Mouse (Mus musculus): ENCODE results near the gene Cpn1. TPM values are rescaled to one million over a fixed set of nuclear protein-coding genes. Genes with fewer than 3 reads are reported as not detected.

Gene Cpn1
- polyA plus RNA-seq, 1 experiment from 2014 or later = not detected

DNA sequence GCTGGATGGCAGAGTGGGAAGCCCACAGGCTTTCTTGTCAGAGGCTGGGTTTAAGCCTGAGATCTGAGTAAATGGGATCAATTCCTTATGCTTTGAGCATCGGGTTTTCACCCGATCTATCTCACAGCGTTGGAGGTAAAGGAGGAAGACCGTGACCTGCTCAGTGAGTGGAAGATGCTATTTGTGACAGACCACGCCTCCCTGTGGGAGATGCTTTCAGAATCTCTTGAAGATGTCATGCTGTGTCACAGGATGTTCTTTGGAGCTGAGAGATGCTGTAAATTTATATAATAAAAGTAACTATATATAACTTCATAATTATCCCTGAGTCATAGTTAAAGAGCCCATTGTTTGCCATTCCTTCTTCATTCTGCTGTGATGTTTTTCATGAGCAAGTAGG lies 14.4 kb upstream of the Cpn1 start:
- H3K36me3 ChIP-seq (replicated peaks; ENCODE audit: control insufficient read depth, insufficient read depth, low read depth, low read length) = no peaks in the 10 kb centered on the region
- no peaks in the 10 kb centered on the region for H3K9me3 ChIP-seq (replicated peaks; ENCODE audit: control insufficient read depth, low read length)
- no peak overlapping the region for H3K4me3 ChIP-seq (ENCODE audit: low read depth, low read length)
- H3K4me1 ChIP-seq (ENCODE audit: control insufficient read depth, insufficient read depth, low read length) = no peaks in the 10 kb centered on the region
- H3K27me3 ChIP-seq (ENCODE audit: control insufficient read depth, insufficient read depth, low read length) = no peaks in the 10 kb centered on the region
- H3K9ac ChIP-seq (replicated peaks; ENCODE audit: low read length) = no peak overlapping the region
- no peak overlapping the region for H3K4me2 ChIP-seq (ENCODE audit: low read depth, low read length)
- no peak for ATAC-seq (replicated peaks; ENCODE audit: insufficient number of reproducible peaks, low FRiP score, low TSS enrichment, low read depth)
- 74% methylated on average over 5 of the region's 5 CpGs for WGBS
- no peak overlapping the region for H3K27ac ChIP-seq (replicated peaks; ENCODE audit: low read depth, low read length)
- no peak for DNase-seq (ENCODE audit: low spot score)

DNA sequence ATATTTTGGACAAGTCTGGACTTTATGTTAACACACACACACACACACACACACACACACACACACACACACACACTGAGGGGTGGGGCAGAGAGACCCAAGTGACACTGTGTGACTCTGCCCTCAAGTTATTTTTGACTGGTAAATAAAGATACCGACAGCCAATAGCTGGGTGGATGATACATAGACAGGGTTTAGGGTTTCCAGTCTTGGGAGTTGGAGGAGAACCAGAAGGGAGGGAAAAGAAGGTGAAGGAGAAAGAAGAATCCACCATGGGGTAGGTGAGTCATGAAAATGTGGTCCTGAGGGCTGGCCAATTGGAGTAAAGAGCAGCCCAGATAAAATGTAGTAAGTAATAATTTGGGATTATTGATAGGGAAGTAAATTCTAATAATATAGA lies 13.7 kb upstream of the Cpn1 start:
- DNase-seq (ENCODE audit: low spot score) = no peak
- no peak overlapping the region for H3K9ac ChIP-seq (replicated peaks; ENCODE audit: low read length)
- no peak for ATAC-seq (replicated peaks; ENCODE audit: insufficient number of reproducible peaks, low FRiP score, low TSS enrichment, low read depth)
- no peaks in the 10 kb centered on the region for H3K9me3 ChIP-seq (replicated peaks; ENCODE audit: control insufficient read depth, low read length)
- H3K4me1 ChIP-seq (ENCODE audit: control insufficient read depth, insufficient read depth, low read length) = no peaks in the 10 kb centered on the region
- WGBS = 82% methylated on average over 1 of the region's 1 CpGs
- H3K4me3 ChIP-seq (ENCODE audit: low read depth, low read length) = no peak overlapping the region
- H3K36me3 ChIP-seq (replicated peaks; ENCODE audit: control insufficient read depth, insufficient read depth, low read depth, low read length) = no peaks in the 10 kb centered on the region
- H3K27ac ChIP-seq (replicated peaks; ENCODE audit: low read depth, low read length) = no peak overlapping the region
- no peak overlapping the region for H3K4me2 ChIP-seq (ENCODE audit: low read depth, low read length)
- no peaks in the 10 kb centered on the region for H3K27me3 ChIP-seq (ENCODE audit: control insufficient read depth, insufficient read depth, low read length)

DNA sequence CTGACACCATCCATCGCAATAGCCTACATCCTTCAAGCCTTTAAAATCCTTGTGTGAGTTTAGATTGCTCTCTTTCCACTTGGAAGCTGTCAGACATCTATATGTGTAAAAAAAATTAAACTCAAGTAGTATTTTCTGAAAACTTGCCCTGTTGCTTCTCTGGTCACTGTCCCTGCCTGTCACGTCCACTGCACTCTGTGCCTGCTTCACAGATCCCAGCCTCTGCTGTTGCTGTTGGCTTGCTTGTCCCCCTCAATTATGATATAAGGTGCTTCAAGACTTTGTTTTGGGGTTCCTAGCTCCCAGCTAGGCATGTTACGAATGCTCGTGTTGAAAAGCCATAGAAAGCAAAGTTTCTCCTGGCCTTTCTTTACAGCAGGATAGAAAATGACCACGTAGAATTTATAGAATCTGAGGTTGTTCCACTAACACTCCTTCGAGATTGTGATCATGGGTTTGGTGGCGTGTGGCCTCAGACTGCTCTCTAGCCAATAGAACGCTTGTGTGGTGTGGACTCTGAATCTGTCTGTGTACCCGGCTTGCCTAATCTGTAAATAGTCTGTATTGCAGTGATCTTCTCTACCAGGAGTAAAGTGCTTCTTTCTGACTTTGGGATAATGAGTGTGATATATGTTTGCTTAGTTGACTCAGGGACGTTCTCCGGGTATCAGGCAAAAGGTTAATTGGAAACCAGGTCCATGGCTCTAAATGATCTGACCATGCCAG lies 12.6 kb upstream of the Cpn1 start:
- Histone ChIP-seq H3K27ac (replicated peaks; ENCODE audit: low read depth, low read length) (no peak overlapping the region), H3K9me3 (replicated peaks; ENCODE audit: control insufficient read depth, low read length) (no peaks in the 10 kb centered on the region), H3K4me2 (ENCODE audit: low read depth, low read length) (no peak overlapping the region), H3K27me3 (ENCODE audit: control insufficient read depth, insufficient read depth, low read length) (no peaks in the 10 kb centered on the region), H3K9ac (replicated peaks; ENCODE audit: low read length) (no peak overlapping the region), H3K36me3 (replicated peaks; ENCODE audit: control insufficient read depth, insufficient read depth, low read depth, low read length) (no peaks in the 10 kb centered on the region), H3K4me1 (ENCODE audit: control insufficient read depth, insufficient read depth, low read length) (no peaks in the 10 kb centered on the region), H3K4me3 (ENCODE audit: low read depth, low read length) (no peak overlapping the region)
- ATAC-seq (replicated peaks; ENCODE audit: insufficient number of reproducible peaks, low FRiP score, low TSS enrichment, low read depth) (no peak), DNase-seq (ENCODE audit: low spot score) (no peak)
- 87% methylated on average over 11 of the region's 11 CpGs for whole genome bisulfite sequencing

DNA sequence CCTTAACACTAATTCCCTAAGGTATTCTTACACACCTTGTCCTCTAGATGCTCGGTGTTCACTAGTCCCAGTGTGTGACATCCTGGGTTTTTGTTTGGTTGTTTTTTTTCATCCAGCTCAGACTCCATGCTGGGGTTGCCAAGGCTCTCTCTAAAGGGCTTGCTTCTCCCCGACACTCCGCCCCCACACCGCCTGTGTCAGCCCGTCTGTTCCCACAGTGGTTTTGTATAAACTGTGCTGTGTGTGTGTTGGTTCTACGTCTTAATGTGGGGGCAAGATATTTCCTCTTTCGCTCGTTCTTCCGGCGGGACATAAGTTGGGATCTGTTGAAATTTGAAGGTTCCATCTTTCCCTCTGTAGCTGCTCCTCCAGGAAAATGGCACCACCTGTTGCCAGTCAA lies 11.7 kb upstream of the Cpn1 start:
- Histone ChIP-seq H3K36me3 (replicated peaks; ENCODE audit: control insufficient read depth, insufficient read depth, low read depth, low read length) (no peaks in the 10 kb centered on the region), H3K27me3 (ENCODE audit: control insufficient read depth, insufficient read depth, low read length) (no peaks in the 10 kb centered on the region), H3K9me3 (replicated peaks; ENCODE audit: control insufficient read depth, low read length) (no peaks in the 10 kb centered on the region), H3K4me1 (ENCODE audit: control insufficient read depth, insufficient read depth, low read length) (no peaks in the 10 kb centered on the region), H3K4me3 (ENCODE audit: low read depth, low read length) (no peak overlapping the region), H3K4me2 (ENCODE audit: low read depth, low read length) (no peak overlapping the region), H3K27ac (replicated peaks; ENCODE audit: low read depth, low read length) (no peak overlapping the region), H3K9ac (replicated peaks; ENCODE audit: low read length) (no peak overlapping the region)
- DNase-seq (ENCODE audit: low spot score) (no peak), ATAC-seq (replicated peaks; ENCODE audit: insufficient number of reproducible peaks, low FRiP score, low TSS enrichment, low read depth) (no peak)
- WGBS = 81% methylated on average over 10 of the region's 10 CpGs

DNA sequence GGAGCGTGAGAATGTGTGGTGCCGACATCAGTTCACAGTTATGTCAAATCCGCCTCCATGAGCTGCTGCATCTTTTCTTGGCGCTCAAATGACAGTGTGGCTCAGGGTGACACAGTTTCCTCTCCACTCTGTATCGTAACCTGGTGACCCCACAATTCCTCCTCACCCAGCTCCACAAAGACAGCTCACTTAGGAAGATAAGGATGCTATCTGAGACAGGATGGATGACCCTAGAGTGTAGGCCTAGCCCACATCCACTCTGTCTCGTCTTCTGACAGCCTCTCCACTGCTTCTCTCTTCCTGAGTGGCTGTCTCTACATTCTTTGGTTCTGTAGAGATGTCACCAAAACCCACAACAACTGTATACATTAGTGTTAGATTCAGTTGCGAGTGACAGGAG lies 9.1 kb upstream of the Cpn1 start:
- ATAC-seq (replicated peaks; ENCODE audit: insufficient number of reproducible peaks, low FRiP score, low TSS enrichment, low read depth) (no peak), DNase-seq (ENCODE audit: low spot score) (no peak)
- Histone ChIP-seq H3K27ac (replicated peaks; ENCODE audit: low read depth, low read length) (no peak overlapping the region), H3K4me1 (ENCODE audit: control insufficient read depth, insufficient read depth, low read length) (no peaks in the 10 kb centered on the region), H3K9me3 (replicated peaks; ENCODE audit: control insufficient read depth, low read length) (no peaks in the 10 kb centered on the region), H3K36me3 (replicated peaks; ENCODE audit: control insufficient read depth, insufficient read depth, low read depth, low read length) (no peaks in the 10 kb centered on the region), H3K4me3 (ENCODE audit: low read depth, low read length) (no peak overlapping the region), H3K4me2 (ENCODE audit: low read depth, low read length) (no peak overlapping the region), H3K27me3 (ENCODE audit: control insufficient read depth, insufficient read depth, low read length) (no peaks in the 10 kb centered on the region), H3K9ac (replicated peaks; ENCODE audit: low read length) (no peak overlapping the region)
- 82% methylated on average over 7 of the region's 7 CpGs for WGBS

DNA sequence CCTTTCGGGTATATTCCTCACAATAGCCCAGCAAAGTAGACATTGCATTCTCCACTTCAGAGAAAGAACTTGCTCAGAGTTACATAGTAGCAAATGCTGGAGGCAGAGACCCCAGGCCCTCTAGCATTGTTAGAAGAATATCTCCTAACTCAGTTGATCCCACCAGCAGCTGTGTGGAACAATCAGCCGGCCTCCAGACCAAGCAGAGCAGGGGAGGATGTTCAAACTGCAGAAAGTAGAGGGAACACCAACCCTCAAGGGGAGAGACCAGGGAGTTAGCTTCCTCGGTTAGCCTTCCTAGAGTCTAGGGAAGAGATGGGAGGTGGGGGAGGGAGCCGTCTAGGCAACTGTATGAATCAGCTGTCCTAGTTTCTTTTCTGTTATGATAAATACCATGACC lies 6.1 kb upstream of the Cpn1 start:
- no peak for ATAC-seq (replicated peaks; ENCODE audit: insufficient number of reproducible peaks, low FRiP score, low TSS enrichment, low read depth)
- Histone ChIP-seq H3K9ac (replicated peaks; ENCODE audit: low read length) (no peak overlapping the region), H3K27ac (replicated peaks; ENCODE audit: low read depth, low read length) (no peak overlapping the region), H3K4me3 (ENCODE audit: low read depth, low read length) (no peak overlapping the region), H3K36me3 (replicated peaks; ENCODE audit: control insufficient read depth, insufficient read depth, low read depth, low read length) (no peaks in the 10 kb centered on the region), H3K9me3 (replicated peaks; ENCODE audit: control insufficient read depth, low read length) (no peaks in the 10 kb centered on the region), H3K4me2 (ENCODE audit: low read depth, low read length) (no peak overlapping the region), H3K4me1 (ENCODE audit: control insufficient read depth, insufficient read depth, low read length) (no peaks in the 10 kb centered on the region), H3K27me3 (ENCODE audit: control insufficient read depth, insufficient read depth, low read length) (no peaks in the 10 kb centered on the region)
- no peak for DNase-seq (ENCODE audit: low spot score)
- 68% methylated on average over 4 of the region's 4 CpGs for WGBS

DNA sequence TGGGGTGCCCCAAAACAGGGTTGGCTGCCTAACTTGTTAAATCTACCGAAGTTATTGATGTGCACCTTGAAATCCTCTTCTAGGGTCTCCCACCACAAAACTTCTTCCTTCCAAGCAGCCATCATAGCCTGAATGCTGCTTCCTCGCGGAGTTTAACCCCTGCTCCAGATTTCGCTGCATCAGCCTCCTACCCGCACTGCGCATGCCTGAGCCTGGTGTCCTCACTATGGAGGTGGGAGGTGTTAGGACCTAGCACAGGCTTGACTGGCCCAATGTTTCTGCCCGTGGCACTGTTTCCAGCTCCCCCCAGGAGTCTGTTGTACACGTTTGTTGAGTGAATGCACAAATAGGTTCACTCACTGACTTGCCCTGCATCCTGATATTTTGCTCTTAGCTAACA lies 4.0 kb upstream of the Cpn1 start:
- H3K27ac ChIP-seq (replicated peaks; ENCODE audit: low read depth, low read length) = no peak overlapping the region
- 79% methylated on average over 8 of the region's 8 CpGs for WGBS
- no peak overlapping the region for H3K4me3 ChIP-seq (ENCODE audit: low read depth, low read length)
- DNase-seq (ENCODE audit: low spot score) = no peak
- no peaks in the 10 kb centered on the region for H3K9me3 ChIP-seq (replicated peaks; ENCODE audit: control insufficient read depth, low read length)
- ATAC-seq (replicated peaks; ENCODE audit: insufficient number of reproducible peaks, low FRiP score, low TSS enrichment, low read depth) = no peak
- no peaks in the 10 kb centered on the region for H3K36me3 ChIP-seq (replicated peaks; ENCODE audit: control insufficient read depth, insufficient read depth, low read depth, low read length)
- no peak overlapping the region for H3K4me2 ChIP-seq (ENCODE audit: low read depth, low read length)
- no peak overlapping the region for H3K9ac ChIP-seq (replicated peaks; ENCODE audit: low read length)
- H3K4me1 ChIP-seq (ENCODE audit: control insufficient read depth, insufficient read depth, low read length) = no peaks in the 10 kb centered on the region
- no peaks in the 10 kb centered on the region; the same call in 1 of the 2 replicates for H3K27me3 ChIP-seq (ENCODE audit: control insufficient read depth, insufficient read depth, low read length)

DNA sequence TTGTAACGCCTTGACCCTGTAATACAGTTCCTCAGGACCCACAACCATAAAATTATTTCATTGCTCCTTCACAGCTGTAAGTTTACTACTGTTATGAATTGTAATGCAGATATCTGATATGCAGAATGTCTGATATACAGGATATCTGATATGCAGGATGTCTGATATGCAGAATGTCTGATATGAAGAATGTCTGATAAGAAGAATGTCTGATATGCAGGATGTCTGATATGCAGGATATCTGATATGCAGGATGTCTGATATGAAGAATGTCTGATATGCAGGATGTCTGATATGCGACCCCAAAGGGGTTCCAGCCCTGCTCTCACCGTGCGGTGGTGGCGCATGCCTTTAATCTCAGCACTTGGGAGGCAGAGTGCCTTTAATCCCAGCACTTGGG lies 4.4 kb downstream of the Cpn1 start:
- Histone ChIP-seq H3K9me3 (replicated peaks; ENCODE audit: control insufficient read depth, low read length) (no peaks in the 10 kb centered on the region), H3K4me2 (ENCODE audit: low read depth, low read length) (no peak overlapping the region), H3K27me3 (ENCODE audit: control insufficient read depth, insufficient read depth, low read length) (no peaks in the 10 kb centered on the region; the same call in 1 of the 2 replicates), H3K4me1 (ENCODE audit: control insufficient read depth, insufficient read depth, low read length) (no peaks in the 10 kb centered on the region), H3K27ac (replicated peaks; ENCODE audit: low read depth, low read length) (no peak overlapping the region), H3K36me3 (replicated peaks; ENCODE audit: control insufficient read depth, insufficient read depth, low read depth, low read length) (no peaks in the 10 kb centered on the region), H3K9ac (replicated peaks; ENCODE audit: low read length) (no peak overlapping the region), H3K4me3 (ENCODE audit: low read depth, low read length) (no peak overlapping the region)
- 90% methylated on average over 5 of the region's 5 CpGs for WGBS
- no peak for ATAC-seq (replicated peaks; ENCODE audit: insufficient number of reproducible peaks, low FRiP score, low TSS enrichment, low read depth)
- DNase-seq (ENCODE audit: low spot score) = no peak
